Mouse (Mus musculus): ENCODE measurements around the gene Agk. TPM values are rescaled to one million over a fixed set of nuclear protein-coding genes. Genes with fewer than 3 reads are reported as not detected.

Agk gene
- 10.0 TPM for polyA plus RNA-seq (2012; fragmentation: generic; extraction: Trizol)

- Histone ChIP-seq H3K4me3 (peak within 1 kb of the TSS; percentile 48), H3K4me2 (ENCODE audit: low read depth) (peak within 1 kb of the TSS; percentile 88), H3K79me2 (ENCODE audit: control insufficient read depth, insufficient read depth) (peaks cover 6% of the 10 kb centered on the region), H3K27me3 (ENCODE audit: control insufficient read depth, insufficient read depth, insufficient read length) (no peaks in the 10 kb centered on the region), H3K36me3 (ENCODE audit: control insufficient read depth, insufficient read depth) (peaks cover 6% of the 10 kb centered on the region), H3ac (ENCODE audit: control insufficient read depth, insufficient read length) (peak within 1 kb of the TSS; percentile 11)
- TF ChIP-seq TCF3 (IDR thresholded peaks at IDR 0.05; ENCODE audit: insufficient read length, low read depth), result no peak
- peak in 1 of 3 experiments; percentile 53 for TF ChIP-seq MYOG (IDR thresholded peaks at IDR 0.05; ENCODE audit: control insufficient read depth in 1 of 3, insufficient read depth in 1 of 3, insufficient read length in 2 of 3, low read depth in 2 of 3)
- peak in 1 of 3 experiments; percentile 14 for TF ChIP-seq MYOD1 (IDR thresholded peaks at IDR 0.05; ENCODE audit: control insufficient read depth in 1 of 3, insufficient read length in 2 of 3, low read depth in 2 of 3)
- no peak for TF ChIP-seq USF1 (IDR thresholded peaks at IDR 0.05; ENCODE audit: low read depth)
- no peak for TF ChIP-seq CEBPB (IDR thresholded peaks at IDR 0.05; ENCODE audit: insufficient read depth, poor library complexity, severe bottlenecking)
- no peak for TF ChIP-seq SRF (IDR thresholded peaks at IDR 0.05; ENCODE audit: control insufficient read depth, insufficient read length, low read depth)
- no peak for TF ChIP-seq TCF12 (IDR thresholded peaks at IDR 0.05; ENCODE audit: insufficient read depth, poor library complexity, severe bottlenecking)
- TF ChIP-seq MAX (IDR thresholded peaks at IDR 0.05; ENCODE audit: low read depth), result no peak
- peak; percentile 14 for TF ChIP-seq REST (IDR thresholded peaks at IDR 0.05; ENCODE audit: insufficient read depth, insufficient read length)
- TF ChIP-seq E2F4 (IDR thresholded peaks at IDR 0.05; ENCODE audit: insufficient read depth), result peak; percentile 16
- TF ChIP-seq POLR2AphosphoS2 (IDR thresholded peaks at IDR 0.05; ENCODE audit: insufficient read length, low read depth), result peak; percentile 90
- TF ChIP-seq POLR2A (IDR thresholded peaks at IDR 0.05; ENCODE audit: insufficient read length, low read depth), result peak; percentile 86
These were observed at the start of gene Agk for GRCm38 (mm10) chr6:40324897-40325841. Agk (plus strand) TSS chr6:40325172.

- H3K36me3 ChIP-seq (ENCODE audit: control insufficient read depth, insufficient read depth), result no peaks in the 10 kb centered on the region
- TF ChIP-seq SRF (IDR thresholded peaks at IDR 0.05; ENCODE audit: control insufficient read depth, insufficient read length, low read depth), result no peak
- no peak for TF ChIP-seq MYOG (IDR thresholded peaks at IDR 0.05; ENCODE audit: control insufficient read depth in 1 of 3, insufficient read depth in 1 of 3, insufficient read length in 2 of 3, low read depth in 2 of 3)
- no peak for TF ChIP-seq CEBPB (IDR thresholded peaks at IDR 0.05; ENCODE audit: insufficient read depth, poor library complexity, severe bottlenecking)
- TF ChIP-seq REST (IDR thresholded peaks at IDR 0.05; ENCODE audit: insufficient read depth, insufficient read length), result no peak
- TF ChIP-seq USF1 (IDR thresholded peaks at IDR 0.05; ENCODE audit: low read depth), result no peak
- TF ChIP-seq MAX (IDR thresholded peaks at IDR 0.05; ENCODE audit: low read depth), result no peak
- no peak for TF ChIP-seq POLR2AphosphoS2 (IDR thresholded peaks at IDR 0.05; ENCODE audit: insufficient read length, low read depth)
- TF ChIP-seq TCF12 (IDR thresholded peaks at IDR 0.05; ENCODE audit: insufficient read depth, poor library complexity, severe bottlenecking), result no peak
- no peak for TF ChIP-seq TCF3 (IDR thresholded peaks at IDR 0.05; ENCODE audit: insufficient read length, low read depth)
- TF ChIP-seq E2F4 (IDR thresholded peaks at IDR 0.05; ENCODE audit: insufficient read depth), result no peak
- no peak for TF ChIP-seq POLR2A (IDR thresholded peaks at IDR 0.05; ENCODE audit: insufficient read length, low read depth)
- no peak for TF ChIP-seq MYOD1 (IDR thresholded peaks at IDR 0.05; ENCODE audit: control insufficient read depth in 1 of 3, insufficient read length in 2 of 3, low read depth in 2 of 3)
- H3K4me3 ChIP-seq, result no peak overlapping the region
- H3K27me3 ChIP-seq (ENCODE audit: control insufficient read depth, insufficient read depth, insufficient read length), result no peaks in the 10 kb centered on the region
- H3ac ChIP-seq (ENCODE audit: control insufficient read depth, insufficient read length), result no peak overlapping the region
- no peak overlapping the region for H3K4me2 ChIP-seq (ENCODE audit: low read depth)
- no peaks in the 10 kb centered on the region for H3K79me2 ChIP-seq (ENCODE audit: control insufficient read depth, insufficient read depth)
These were observed 24.3 kb upstream of the Agk start for GRCm38 (mm10) chr6:40300707-40301106.

- no peaks in the 10 kb centered on the region for H3K36me3 ChIP-seq (ENCODE audit: control insufficient read depth, insufficient read depth)
- H3K79me2 ChIP-seq (ENCODE audit: control insufficient read depth, insufficient read depth), result no peaks in the 10 kb centered on the region
- no peaks in the 10 kb centered on the region for H3K27me3 ChIP-seq (ENCODE audit: control insufficient read depth, insufficient read depth, insufficient read length)
- no peak overlapping the region for H3K4me3 ChIP-seq
- no peak for TF ChIP-seq POLR2A (IDR thresholded peaks at IDR 0.05; ENCODE audit: insufficient read length, low read depth)
- TF ChIP-seq REST (IDR thresholded peaks at IDR 0.05; ENCODE audit: insufficient read depth, insufficient read length), result no peak
- TF ChIP-seq MYOD1 (IDR thresholded peaks at IDR 0.05; ENCODE audit: control insufficient read depth in 1 of 3, insufficient read length in 2 of 3, low read depth in 2 of 3), result no peak
- TF ChIP-seq E2F4 (IDR thresholded peaks at IDR 0.05; ENCODE audit: insufficient read depth), result no peak
- TF ChIP-seq MYOG (IDR thresholded peaks at IDR 0.05; ENCODE audit: control insufficient read depth in 1 of 3, insufficient read depth in 1 of 3, insufficient read length in 2 of 3, low read depth in 2 of 3), result no peak
- TF ChIP-seq TCF3 (IDR thresholded peaks at IDR 0.05; ENCODE audit: insufficient read length, low read depth), result no peak
- TF ChIP-seq USF1 (IDR thresholded peaks at IDR 0.05; ENCODE audit: low read depth), result no peak
- TF ChIP-seq POLR2AphosphoS2 (IDR thresholded peaks at IDR 0.05; ENCODE audit: insufficient read length, low read depth), result no peak
- no peak for TF ChIP-seq CEBPB (IDR thresholded peaks at IDR 0.05; ENCODE audit: insufficient read depth, poor library complexity, severe bottlenecking)
- no peak for TF ChIP-seq MAX (IDR thresholded peaks at IDR 0.05; ENCODE audit: low read depth)
- no peak for TF ChIP-seq TCF12 (IDR thresholded peaks at IDR 0.05; ENCODE audit: insufficient read depth, poor library complexity, severe bottlenecking)
- no peak for TF ChIP-seq SRF (IDR thresholded peaks at IDR 0.05; ENCODE audit: control insufficient read depth, insufficient read length, low read depth)
- H3ac ChIP-seq (ENCODE audit: control insufficient read depth, insufficient read length), result no peak overlapping the region
- no peak overlapping the region for H3K4me2 ChIP-seq (ENCODE audit: low read depth)
These were observed 21.6 kb upstream of the Agk start for GRCm38 (mm10) chr6:40303379-40303778.

GRCm38 (mm10) chr6:40304972-40305371, 20.0 kb upstream of the Agk start:
- TF ChIP-seq TCF3 (IDR thresholded peaks at IDR 0.05; ENCODE audit: insufficient read length, low read depth), result no peak
- TF ChIP-seq CEBPB (IDR thresholded peaks at IDR 0.05; ENCODE audit: insufficient read depth, poor library complexity, severe bottlenecking), result no peak
- TF ChIP-seq REST (IDR thresholded peaks at IDR 0.05; ENCODE audit: insufficient read depth, insufficient read length), result no peak
- TF ChIP-seq MYOG (IDR thresholded peaks at IDR 0.05; ENCODE audit: control insufficient read depth in 1 of 3, insufficient read depth in 1 of 3, insufficient read length in 2 of 3, low read depth in 2 of 3), result no peak
- Histone ChIP-seq H3K4me3 (no peak overlapping the region), H3ac (ENCODE audit: control insufficient read depth, insufficient read length) (no peak overlapping the region), H3K4me2 (ENCODE audit: low read depth) (no peak overlapping the region), H3K36me3 (ENCODE audit: control insufficient read depth, insufficient read depth) (no peaks in the 10 kb centered on the region), H3K79me2 (ENCODE audit: control insufficient read depth, insufficient read depth) (no peaks in the 10 kb centered on the region), H3K27me3 (ENCODE audit: control insufficient read depth, insufficient read depth, insufficient read length) (no peaks in the 10 kb centered on the region)
